Mouse (Mus musculus) lung, adult 2 months (tissue): ENCODE results near the gene Iffo2. TPM values are rescaled to one million over a fixed set of nuclear protein-coding genes. Genes with fewer than 3 reads are reported as not detected.
A peak's percentile ranks its signal among the peaks of the same experiment; 100 is the strongest.

Source experiments
- DNase-seq: peaks from one replicate; pipeline ENCODE4 v3.0.0; 2022
- H3K4me1 ChIP-seq: fragments of 200-500 bp; 2 replicates; pipeline ENCODE4 v1.6.1; 2011; ENCODE audit warnings: low read length; ENCODE audit not compliant: control insufficient read depth, insufficient read depth
- H3K4me3 ChIP-seq: fragments of 200-500 bp; replicated peaks from 2 replicates; pipeline ENCODE3; 2011; ENCODE audit warnings: low read depth, mild to moderate bottlenecking, control low read depth, low read length; ENCODE audit errors: extremely low read depth
- CTCF ChIP-seq: fragments of 200-500 bp; IDR thresholded peaks from 2 replicates; pipeline ENCODE4 v1.5.1; 2011; ENCODE audit warnings: mild to moderate bottlenecking, low read length, control low read depth; ENCODE audit not compliant: insufficient read depth
- POLR2A ChIP-seq: fragments of 200-500 bp; IDR thresholded peaks from 2 replicates; pipeline ENCODE4 v1.6.1; 2011; ENCODE audit warnings: low read depth, mild to moderate bottlenecking, control low read depth, low read length, borderline replicate concordance; ENCODE audit errors: extremely low read depth
- WGBS: fragments of 180-500 bp; shearing (Covaris S2); methylation state at CpG from one replicate; pipeline ENCODE4 v1.1.7; 2018; 5-methylcytosine and 5-hydroxymethylcytosine counted together
- polyA plus RNA-seq: library from polyadenylated mRNA; depleted of rRNA; stranded (reverse); fragments of >200 nt; gene quantifications from 2 replicates; pipeline ENCODE4 v1.2.3, GENCODE M21; 2012

Gene Iffo2
- polyA plus RNA-seq, 1 experiment: 9.5 TPM

GRCm38 (mm10) chr4:139587773-139588172, 57.4 kb downstream of the Iffo2 start:
- Histone ChIP-seq H3K4me1 (peaks cover 10% of the 10 kb centered on the region), H3K4me3 (no peak overlapping the region)
- no peak for DNase-seq
- WGBS: 69% methylated on average over 4 of the region's 4 CpGs
- TF ChIP-seq CTCF (no peak), POLR2A (no peak)

GRCm38 (mm10) chr4:139589351-139590027, 59.1 kb downstream of the Iffo2 start:
- TF ChIP-seq POLR2A (no peak), CTCF (no peak)
- Histone ChIP-seq H3K4me1 (peaks cover 15% of the 10 kb centered on the region), H3K4me3 (no peak overlapping the region)
- 69% methylated on average over 5 of the region's 5 CpGs for WGBS
- DNase-seq: no peak

- 67% methylated on average over 4 of the region's 4 CpGs for WGBS
- TF ChIP-seq POLR2A (no peak), CTCF (no peak)
- H3K4me3 ChIP-seq: no peak overlapping the region
- no peak for DNase-seq
- H3K4me1 ChIP-seq: peaks cover 14% of the 10 kb centered on the region
Measured at GRCm38 (mm10) chr4:139590446-139590845, 60.1 kb downstream of the Iffo2 start.

- DNase-seq: no peak
- TF ChIP-seq CTCF: no peak
- no peak for TF ChIP-seq POLR2A
- Histone ChIP-seq H3K4me1 (peaks cover 17% of the 10 kb centered on the region), H3K4me3 (no peak overlapping the region)
- WGBS: 57% methylated on average over 7 of the region's 7 CpGs
Measured at GRCm38 (mm10) chr4:139592895-139593294, 62.5 kb downstream of the Iffo2 start.

- no peak overlapping the region for H3K4me3 ChIP-seq
- H3K4me1 ChIP-seq: peaks cover 20% of the 10 kb centered on the region
- TF ChIP-seq POLR2A (no peak), CTCF (no peak)
- no peak for DNase-seq
- WGBS: 53% methylated on average over 6 of the region's 6 CpGs
Measured at GRCm38 (mm10) chr4:139593383-139593782, 63.0 kb downstream of the Iffo2 start.

- WGBS: 41% methylated on average over 3 of the region's 3 CpGs
- Histone ChIP-seq H3K4me3 (no peak overlapping the region), H3K4me1 (peaks cover 22% of the 10 kb centered on the region)
- TF ChIP-seq POLR2A (no peak), CTCF (peak; percentile 22; the same call in 1 of the 2 replicates)
- no peak for DNase-seq
Measured at GRCm38 (mm10) chr4:139594062-139594461, 63.7 kb downstream of the Iffo2 start.

- H3K4me1 ChIP-seq: peaks cover 31% of the 10 kb centered on the region
- no peak for TF ChIP-seq POLR2A
- 61% methylated on average over 9 of the region's 9 CpGs for WGBS
- no peak overlapping the region for H3K4me3 ChIP-seq
- no peak for DNase-seq
Measured at GRCm38 (mm10) chr4:139596715-139597114, 66.4 kb downstream of the Iffo2 start.

- TF ChIP-seq CTCF (no peak), POLR2A (no peak)
- 30% methylated on average over 20 of the region's 20 CpGs for WGBS
Measured at GRCm38 (mm10) chr4:139597286-139598284, 67.2 kb downstream of the Iffo2 start.

GRCm38 (mm10) chr4:139598356-139598755, 68.0 kb downstream of the Iffo2 start:
- H3K4me3 ChIP-seq: no peak overlapping the region
- WGBS: 14% methylated on average over 13 of the region's 13 CpGs
- no peak for TF ChIP-seq POLR2A
- no peak for TF ChIP-seq CTCF
- DNase-seq: no peak
- H3K4me1 ChIP-seq: peaks cover 43% of the 10 kb centered on the region

More at GRCm38 (mm10) chr4:139597286-139598284, 67.2 kb downstream of the Iffo2 start:
- Histone ChIP-seq H3K4me1 (peaks cover 39% of the 10 kb centered on the region), H3K4me3 (no peak overlapping the region)
- DNase-seq: no peak
